Mouse (Mus musculus) limb, embryonic 15.5 days (tissue): ENCODE results near the gene Fads2. TPM values are rescaled to one million over a fixed set of nuclear protein-coding genes. Genes with fewer than 3 reads are reported as not detected.

Experiments
- ATAC-seq: fragments of 200-750 bp; cut with Nextera tagmentation; 2 replicates; pipeline ENCODE4 v1.8.0; 2017; ENCODE audit warnings: low read depth, moderate TSS enrichment; ENCODE audit not compliant: insufficient number of reproducible peaks, low FRiP score, low TSS enrichment
- H3K27ac ChIP-seq: fragments of 300-500 bp; sonication (generic); 2 replicates; pipeline ENCODE4 v1.5.1; 2015; ENCODE audit warnings: moderate library complexity, mild to moderate bottlenecking, inconsistent platforms
- H3K27me3 ChIP-seq: fragments of 300-500 bp; sonication (generic); 2 replicates; pipeline ENCODE4 v1.6.1; 2015; ENCODE audit warnings: inconsistent platforms
- H3K36me3 ChIP-seq: fragments of 300-500 bp; sonication (generic); 2 replicates; pipeline ENCODE4 v1.6.1; 2015; ENCODE audit warnings: inconsistent platforms
- H3K4me1 ChIP-seq: fragments of 300-500 bp; sonication (generic); 2 replicates; pipeline ENCODE4 v1.6.1; 2015; ENCODE audit warnings: inconsistent platforms
- H3K4me2 ChIP-seq: fragments of 300-500 bp; sonication (generic); 2 replicates; pipeline ENCODE4 v1.6.1; 2015; ENCODE audit warnings: mild to moderate bottlenecking, inconsistent platforms
- H3K4me3 ChIP-seq: fragments of 300-500 bp; sonication (generic); 2 replicates; pipeline ENCODE4 v1.5.1; 2015; ENCODE audit warnings: mild to moderate bottlenecking, inconsistent platforms
- H3K9ac ChIP-seq: fragments of 300-500 bp; sonication (generic); 2 replicates; pipeline ENCODE4 v1.6.1; 2015; ENCODE audit warnings: inconsistent platforms
- H3K9me3 ChIP-seq: fragments of 300-500 bp; sonication (generic); 2 replicates; pipeline ENCODE4 v1.6.1; 2016; ENCODE audit warnings: inconsistent platforms
- WGBS: fragments of 180-500 bp; shearing (Covaris S2); methylation state at CpG from one replicate; pipeline ENCODE4 v1.1.7; 2015; 5-methylcytosine and 5-hydroxymethylcytosine counted together
- polyA plus RNA-seq: library from polyadenylated mRNA; unstranded; fragments of >200 nt; fragmentation: Nextera tagmentation; extraction: Ambion mirVana; gene quantifications from 2 replicates; pipeline ENCODE4 v1.2.1, GENCODE M21; 2015

The Fads2 gene
- polyA plus RNA-seq, 1 experiment from 2014 or later = 63.8 TPM

DNA sequence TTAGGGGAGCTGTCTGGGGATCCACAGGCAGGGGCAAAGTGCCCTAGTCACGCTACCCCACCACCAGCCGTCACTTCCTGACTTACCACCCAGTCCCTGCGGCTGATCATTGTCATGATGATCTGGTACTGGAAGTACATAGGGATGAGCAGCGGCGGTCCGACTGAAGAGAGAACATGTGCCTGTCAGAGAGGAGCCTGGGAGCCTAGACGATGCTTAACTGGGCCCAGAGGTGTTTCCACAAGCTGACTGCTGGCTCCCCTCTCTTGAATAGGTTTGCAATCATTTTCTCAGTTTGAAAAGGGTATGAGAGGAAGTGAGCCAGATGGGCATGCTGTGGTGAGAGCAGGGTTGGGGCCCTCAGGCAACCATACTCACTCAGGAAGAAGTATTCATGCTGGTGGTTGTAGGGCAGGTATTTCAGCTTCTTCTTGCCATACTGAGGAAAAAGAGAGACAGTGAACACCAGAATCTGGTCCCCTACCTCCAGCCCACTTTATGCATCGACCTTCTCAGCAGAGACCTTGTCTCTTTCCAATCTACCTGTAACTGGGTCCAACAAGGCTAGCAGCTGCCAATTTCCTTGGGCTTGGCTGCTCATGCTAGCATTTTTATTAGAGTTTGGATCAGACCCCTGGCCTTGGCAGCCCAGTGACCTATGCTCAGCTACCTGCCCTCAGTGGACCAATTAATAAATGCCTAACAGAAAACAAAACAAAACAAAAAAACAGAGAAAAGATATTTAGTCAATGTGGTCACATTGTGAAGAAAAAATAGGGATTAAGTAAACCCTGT, 31.2 kb downstream of the Fads2 start:
- H3K36me3 ChIP-seq = peaks cover 92% of the 10 kb centered on the region

GRCm38 (mm10) chr19:10067701-10068100, 33.8 kb downstream of the Fads2 start:
- H3K9me3 ChIP-seq = no peaks in the 10 kb centered on the region
- peaks cover 88% of the 10 kb centered on the region for H3K36me3 ChIP-seq
- WGBS = 79% methylated on average over 7 of the region's 7 CpGs
- H3K4me3 ChIP-seq = no peak overlapping the region
- H3K27ac ChIP-seq = no peak overlapping the region
- peaks cover 3% of the 10 kb centered on the region; the same call in 1 of the 2 replicates for H3K4me1 ChIP-seq
- H3K9ac ChIP-seq = no peak overlapping the region
- no peak for ATAC-seq
- H3K27me3 ChIP-seq = no peaks in the 10 kb centered on the region
- no peak overlapping the region for H3K4me2 ChIP-seq

More for the DNA sequence above, 31.2 kb downstream of the Fads2 start:
- no peaks in the 10 kb centered on the region for H3K4me1 ChIP-seq
- no peak overlapping the region for H3K4me2 ChIP-seq
- H3K27me3 ChIP-seq = no peaks in the 10 kb centered on the region
- WGBS = 91% methylated on average over 8 of the region's 8 CpGs
- 0 out of 2 replicates have a peak, but pooled peaks cover 4% of the 10 kb centered on the region for H3K9me3 ChIP-seq
- H3K9ac ChIP-seq = no peak overlapping the region
- H3K27ac ChIP-seq = no peak overlapping the region
- ATAC-seq = no peak
- H3K4me3 ChIP-seq = no peak overlapping the region

DNA sequence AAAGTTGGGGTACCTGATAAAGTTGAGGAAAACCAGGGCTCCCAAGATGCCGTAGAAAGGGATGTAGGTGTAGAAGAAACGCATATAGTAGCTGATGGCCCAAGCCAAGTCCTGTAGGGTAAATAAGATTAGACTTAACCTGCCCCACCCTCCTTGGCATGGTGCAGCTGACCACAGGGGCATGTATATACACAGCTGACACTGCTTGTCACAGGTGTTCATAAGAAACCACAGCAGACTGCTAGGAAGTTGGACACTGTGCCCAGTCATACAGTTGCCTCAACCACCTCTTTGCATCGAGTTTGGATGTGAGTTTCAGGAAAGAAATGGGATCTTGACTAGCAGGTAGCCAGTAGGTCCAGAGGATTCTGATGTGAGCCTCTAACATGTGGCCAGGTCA, 35.0 kb downstream of the Fads2 start:
- no peak overlapping the region for H3K4me2 ChIP-seq
- peaks cover 91% of the 10 kb centered on the region for H3K36me3 ChIP-seq
- ATAC-seq = no peak
- no peak overlapping the region for H3K9ac ChIP-seq
- no peak overlapping the region for H3K27ac ChIP-seq
- no peaks in the 10 kb centered on the region for H3K27me3 ChIP-seq
- H3K4me1 ChIP-seq = peaks cover 3% of the 10 kb centered on the region; the same call in 1 of the 2 replicates
- H3K4me3 ChIP-seq = no peak overlapping the region
- no peaks in the 10 kb centered on the region for H3K9me3 ChIP-seq
- 98% methylated on average over 3 of the region's 3 CpGs for WGBS

- no peak overlapping the region for H3K27ac ChIP-seq
- no peak overlapping the region for H3K9ac ChIP-seq
- H3K4me2 ChIP-seq = no peak overlapping the region
- H3K4me1 ChIP-seq = peaks cover 3% of the 10 kb centered on the region; the same call in 1 of the 2 replicates
- no peak overlapping the region for H3K4me3 ChIP-seq
- H3K36me3 ChIP-seq = peaks cover 91% of the 10 kb centered on the region
- WGBS = 90% methylated on average over 4 of the region's 4 CpGs
- H3K27me3 ChIP-seq = no peaks in the 10 kb centered on the region
- no peaks in the 10 kb centered on the region for H3K9me3 ChIP-seq
- no peak for ATAC-seq
Observed at GRCm38 (mm10) chr19:10066189-10066500, 35.4 kb downstream of the Fads2 start.

DNA sequence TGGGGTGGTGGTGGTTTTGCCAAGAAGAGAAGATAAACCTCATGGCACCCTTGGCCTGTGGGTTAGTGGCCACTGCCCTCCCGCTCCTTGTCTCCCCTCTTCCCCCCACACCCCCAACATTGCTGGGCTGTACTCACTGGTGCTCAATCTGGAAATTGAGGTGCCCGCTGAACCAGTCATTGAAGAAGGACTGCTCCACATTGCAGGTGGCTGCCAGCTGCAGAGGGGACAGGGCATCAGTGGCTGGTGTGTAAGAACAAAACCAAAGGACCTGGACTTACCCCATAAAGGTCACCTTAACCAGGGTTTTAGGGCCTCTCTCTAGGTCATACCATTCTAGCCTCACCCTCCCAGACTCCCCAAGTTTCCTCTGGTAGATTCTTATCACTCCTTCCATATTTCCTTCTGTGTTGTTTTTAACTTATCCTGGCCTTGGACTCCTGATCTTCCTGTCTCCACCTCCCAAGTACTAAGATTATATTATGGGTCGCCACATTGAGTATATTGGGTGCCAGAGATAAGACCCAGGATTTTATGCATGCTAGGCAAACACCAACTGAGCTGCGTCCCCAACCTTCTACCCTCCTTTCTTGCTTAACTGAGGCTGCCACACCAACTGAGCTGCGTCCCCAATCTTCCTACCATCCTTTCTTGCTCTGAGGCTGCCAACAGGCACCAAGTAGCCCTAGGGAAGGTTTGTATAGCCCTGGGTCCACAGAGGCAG, 35.9 kb downstream of the Fads2 start:
- WGBS = 95% methylated on average over 5 of the region's 5 CpGs
- no peak overlapping the region for H3K27ac ChIP-seq
- peaks cover 91% of the 10 kb centered on the region for H3K36me3 ChIP-seq
- H3K27me3 ChIP-seq = no peaks in the 10 kb centered on the region
- H3K4me3 ChIP-seq = no peak overlapping the region
- no peak for ATAC-seq
- no peak overlapping the region for H3K9ac ChIP-seq
- H3K4me2 ChIP-seq = no peak overlapping the region
- H3K9me3 ChIP-seq = no peaks in the 10 kb centered on the region
- H3K4me1 ChIP-seq = peaks cover 3% of the 10 kb centered on the region; the same call in 1 of the 2 replicates

DNA sequence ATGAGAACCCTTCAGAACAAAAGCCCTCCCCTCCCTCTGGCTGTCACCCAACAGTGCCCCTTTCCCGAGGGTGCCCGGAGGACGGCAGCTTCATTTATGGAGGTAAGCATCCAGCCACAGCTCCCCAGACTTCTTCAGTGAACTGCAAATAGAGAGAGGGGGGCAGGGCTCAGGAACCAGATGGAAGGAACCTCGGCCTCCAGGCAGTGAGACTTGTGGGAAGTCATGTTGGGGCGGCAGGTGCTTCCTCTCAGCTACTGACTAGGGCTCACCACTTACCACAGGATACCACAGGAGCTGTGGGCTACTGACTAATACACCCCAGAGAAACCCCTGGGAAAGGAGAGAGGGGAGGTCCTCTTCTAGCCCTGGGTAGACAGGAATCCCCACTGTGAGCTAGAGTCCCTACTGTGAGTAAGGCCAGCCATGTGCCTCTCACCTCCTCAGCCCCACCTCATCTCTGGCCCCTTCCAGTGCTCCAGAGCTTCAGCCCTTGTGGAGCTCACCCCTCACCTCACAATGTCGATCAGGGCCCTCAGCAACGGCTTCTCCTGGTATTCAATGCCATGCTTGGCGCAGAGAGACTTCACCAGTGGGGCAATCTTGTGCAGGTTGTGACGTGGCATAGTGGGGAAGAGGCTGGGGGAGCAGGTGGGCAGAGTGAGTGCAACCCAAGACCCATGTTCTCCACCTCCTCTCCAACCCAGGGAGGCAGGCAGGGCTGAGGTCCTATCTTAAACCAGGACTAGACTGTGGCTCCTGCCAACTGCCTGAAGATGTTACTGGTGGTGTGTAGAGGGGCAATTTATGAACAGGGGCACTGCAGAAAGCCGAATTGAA, 37.2 kb downstream of the Fads2 start:
- H3K4me1 ChIP-seq = peaks cover 3% of the 10 kb centered on the region; the same call in 1 of the 2 replicates
- no peak for ATAC-seq
- H3K4me3 ChIP-seq = no peak overlapping the region
- no peaks in the 10 kb centered on the region for H3K27me3 ChIP-seq
- no peak overlapping the region for H3K4me2 ChIP-seq
- H3K9ac ChIP-seq = no peak overlapping the region
- no peak overlapping the region for H3K27ac ChIP-seq
- WGBS = 74% methylated on average over 8 of the region's 10 CpGs
- peaks cover 79% of the 10 kb centered on the region for H3K36me3 ChIP-seq
- H3K9me3 ChIP-seq = no peaks in the 10 kb centered on the region

- no peak overlapping the region for H3K9ac ChIP-seq
- no peaks in the 10 kb centered on the region for H3K9me3 ChIP-seq
- ATAC-seq = no peak
- 86% methylated on average over 5 of the region's 5 CpGs for WGBS
- no peak overlapping the region for H3K4me2 ChIP-seq
- H3K36me3 ChIP-seq = peaks cover 68% of the 10 kb centered on the region
- peaks cover 12% of the 10 kb centered on the region for H3K4me1 ChIP-seq
- H3K27me3 ChIP-seq = no peaks in the 10 kb centered on the region
- no peak overlapping the region for H3K4me3 ChIP-seq
- H3K27ac ChIP-seq = no peak overlapping the region
Observed at GRCm38 (mm10) chr19:10062862-10063261, 38.7 kb downstream of the Fads2 start.

GRCm38 (mm10) chr19:10062292-10062691, 39.3 kb downstream of the Fads2 start:
- 88% methylated on average over 8 of the region's 8 CpGs for WGBS

DNA sequence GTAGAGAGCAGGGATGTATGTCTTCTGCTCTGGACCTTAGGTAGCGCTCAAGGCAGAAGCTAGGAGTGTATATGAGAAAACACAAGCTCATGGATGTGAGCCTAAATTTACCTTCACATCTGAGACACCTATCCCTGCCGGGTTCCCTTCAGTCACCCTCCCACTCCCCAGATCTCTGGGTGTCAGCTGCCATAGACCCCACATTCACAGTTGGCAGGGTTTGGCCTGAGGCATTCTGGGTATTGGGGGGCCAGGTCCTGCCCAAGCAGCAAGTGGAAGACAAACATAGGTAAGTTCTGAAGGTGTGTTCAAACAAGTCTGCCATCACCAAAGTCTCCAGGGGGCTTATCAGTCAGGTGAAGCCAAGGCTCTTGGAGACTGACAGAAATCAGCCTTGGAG, 39.9 kb downstream of the Fads2 start:
- H3K9ac ChIP-seq = no peak overlapping the region
- H3K4me1 ChIP-seq = peaks cover 17% of the 10 kb centered on the region
- no peak for ATAC-seq
- H3K4me3 ChIP-seq = no peak overlapping the region
- H3K4me2 ChIP-seq = no peak overlapping the region
- 91% methylated on average over 2 of the region's 2 CpGs for WGBS
- H3K27ac ChIP-seq = no peak overlapping the region
- peaks cover 62% of the 10 kb centered on the region for H3K36me3 ChIP-seq
- H3K9me3 ChIP-seq = no peaks in the 10 kb centered on the region
- no peaks in the 10 kb centered on the region for H3K27me3 ChIP-seq

More at GRCm38 (mm10) chr19:10062292-10062691, 39.3 kb downstream of the Fads2 start:
- Histone ChIP-seq H3K27me3 (no peaks in the 10 kb centered on the region), H3K4me1 (peaks cover 17% of the 10 kb centered on the region), H3K4me2 (no peak overlapping the region), H3K9ac (no peak overlapping the region), H3K4me3 (no peak overlapping the region), H3K36me3 (peaks cover 64% of the 10 kb centered on the region), H3K9me3 (no peaks in the 10 kb centered on the region), H3K27ac (no peak overlapping the region)
- ATAC-seq = no peak

DNA sequence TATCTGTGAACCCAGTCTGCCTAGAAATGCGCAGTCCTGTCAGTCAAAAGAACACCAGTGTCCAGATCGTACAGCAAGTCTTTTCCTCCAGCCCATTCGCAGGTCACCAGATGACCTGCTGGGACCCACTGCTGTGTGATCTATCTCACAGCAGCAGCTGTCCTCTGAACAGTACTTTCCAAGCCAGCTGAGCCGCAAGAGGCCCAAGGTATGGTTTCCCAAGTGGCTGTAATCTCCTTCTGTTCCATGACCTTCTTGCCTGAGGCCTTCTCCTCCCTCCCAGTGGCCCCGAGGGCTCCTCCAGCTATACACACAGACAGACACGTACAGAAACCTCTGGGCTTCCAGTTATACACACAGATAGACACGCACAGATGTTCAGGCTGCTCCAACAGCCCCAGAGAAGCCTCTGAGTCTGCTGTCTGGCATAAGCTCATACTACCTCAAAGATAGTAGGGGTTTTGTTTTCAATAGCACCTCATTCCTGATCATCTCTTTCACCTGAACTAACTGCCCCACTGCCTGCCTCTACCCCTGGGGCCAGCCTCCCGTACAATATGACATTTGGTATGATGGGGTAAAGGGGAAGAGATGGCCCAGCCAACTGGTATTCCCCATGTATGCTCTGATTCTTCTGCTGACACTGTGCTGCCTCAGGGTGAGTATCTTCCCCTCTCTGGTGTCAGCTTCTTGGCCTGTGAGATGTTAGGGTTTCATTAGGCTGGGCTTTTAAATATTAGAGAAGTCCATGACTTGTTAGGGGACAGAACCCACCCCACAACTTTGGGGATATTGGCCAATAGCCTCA, 40.6 kb downstream of the Fads2 start:
- no peaks in the 10 kb centered on the region for H3K9me3 ChIP-seq
- no peaks in the 10 kb centered on the region for H3K27me3 ChIP-seq
- H3K36me3 ChIP-seq = peaks cover 59% of the 10 kb centered on the region
- H3K4me3 ChIP-seq = no peak overlapping the region
- peaks cover 17% of the 10 kb centered on the region for H3K4me1 ChIP-seq
- no peak for ATAC-seq
- 52% methylated on average over 8 of the region's 8 CpGs for WGBS
- H3K27ac ChIP-seq = no peak overlapping the region
- H3K9ac ChIP-seq = no peak overlapping the region
- H3K4me2 ChIP-seq = no peak overlapping the region

DNA sequence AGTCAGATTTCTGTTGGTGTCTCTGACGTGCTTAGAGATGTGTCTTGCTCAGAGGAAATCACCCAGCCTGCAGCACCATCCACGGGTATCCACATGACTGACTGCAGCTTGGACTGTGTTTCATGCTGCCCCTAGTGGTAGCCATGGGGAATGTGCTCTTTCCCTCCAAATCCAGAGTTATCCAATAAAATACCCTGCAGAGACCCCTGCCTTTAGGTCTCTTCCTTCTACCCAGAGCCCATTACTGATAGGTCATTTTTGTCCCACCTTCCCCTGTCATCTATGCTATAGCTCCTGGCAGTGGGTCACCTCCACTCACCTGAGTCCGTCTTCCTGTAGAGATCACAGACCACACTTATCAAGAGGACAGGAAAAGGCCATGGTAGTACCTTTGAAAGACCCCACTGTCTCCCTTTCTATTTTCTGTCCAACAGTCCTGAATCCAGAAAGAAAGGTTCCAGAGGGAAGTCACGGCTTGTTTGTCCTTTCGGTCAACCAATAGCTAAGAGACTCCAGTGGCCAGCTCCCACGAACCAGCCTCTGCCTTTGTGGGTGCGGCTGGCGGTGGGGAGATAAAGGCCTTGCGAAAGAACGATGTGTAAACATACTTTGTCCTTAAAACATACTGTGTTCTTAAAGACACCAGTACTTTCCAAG, 41.5 kb downstream of the Fads2 start:
- WGBS = 58% methylated on average over 10 of the region's 10 CpGs
- H3K4me2 ChIP-seq = no peak overlapping the region
- H3K27me3 ChIP-seq = no peaks in the 10 kb centered on the region
- no peak overlapping the region for H3K9ac ChIP-seq
- H3K9me3 ChIP-seq = no peaks in the 10 kb centered on the region
- H3K36me3 ChIP-seq = peaks cover 59% of the 10 kb centered on the region
- peaks cover 17% of the 10 kb centered on the region for H3K4me1 ChIP-seq
- ATAC-seq = no peak
- no peak overlapping the region for H3K27ac ChIP-seq
- H3K4me3 ChIP-seq = no peak overlapping the region
